Mouse (Mus musculus): ENCODE measurements around the gene Pmel.

GRCm38 (mm10) chr10:128744680-128745601 is 40.9 kb downstream of the Pmel start, which contains the start of gene Dgka:
- TF ChIP-seq CTCF (IDR thresholded peaks at IDR 0.05; ENCODE audit: low read depth) = peak; percentile 56
- TF ChIP-seq EP300 (optimal IDR thresholded peaks at IDR 0.05) = no peak
